Mouse (Mus musculus) adrenal gland, adult 8-10 months (tissue): Measurements from ENCODE around the gene Stum. TPM values are rescaled to one million over a fixed set of nuclear protein-coding genes. Genes with fewer than 3 reads are reported as not detected.
"Not testable (repeated sequence)": the region's sequence is repeated elsewhere in the genome, so short reads cannot be mapped to it uniquely, and the experiment has no call there.

Source experiments
- DNase-seq: peaks from one replicate; pipeline ENCODE4 v3.0.0; 2022
- total RNA-seq, 4 experiments: library from RNA; stranded (reverse); gene quantifications; 2 replicates each; pipeline ENCODE4 v1.2.4; 2022

Stum gene
- total RNA-seq: under 1 TPM; 0.30 to 0.80 (median 0.60) TPM

- peak; percentile 56 for DNase-seq
Observed at GRCm38 (mm10) chr1:180483399-180484291, at the start of gene Stum. Gene Stum, minus strand, starts transcription at chr1:180483504.

GRCm38 (mm10) chr1:180532671-180533070 is 49.4 kb upstream of the Stum start:
- DNase-seq: no peak

GRCm38 (mm10) chr1:180530457-180531263 is 47.4 kb upstream of the Stum start:
- no peak for DNase-seq

GRCm38 (mm10) chr1:180529847-180530246 is 46.5 kb upstream of the Stum start:
- no peak for DNase-seq

- DNase-seq: no peak
Observed at GRCm38 (mm10) chr1:180525301-180525700, 42.0 kb upstream of the Stum start.

GRCm38 (mm10) chr1:180523320-180523719 is 40.0 kb upstream of the Stum start:
- DNase-seq: no peak

GRCm38 (mm10) chr1:180520190-180520589 is 36.9 kb upstream of the Stum start:
- DNase-seq: no peak

- DNase-seq: no peak
Observed at GRCm38 (mm10) chr1:180519520-180519919, 36.2 kb upstream of the Stum start.

GRCm38 (mm10) chr1:180518899-180519298 is 35.6 kb upstream of the Stum start:
- DNase-seq: not testable (repeated sequence)

- DNase-seq: no peak
Observed at GRCm38 (mm10) chr1:180518412-180518811, 35.1 kb upstream of the Stum start.

- no peak for DNase-seq
Observed at GRCm38 (mm10) chr1:180517390-180518054, 34.2 kb upstream of the Stum start.

- DNase-seq: no peak
Observed at GRCm38 (mm10) chr1:180514077-180514476, 30.8 kb upstream of the Stum start.

- DNase-seq: no peak
Observed at GRCm38 (mm10) chr1:180510879-180511278, 27.6 kb upstream of the Stum start.

GRCm38 (mm10) chr1:180510442-180510841 is 27.1 kb upstream of the Stum start:
- DNase-seq: no peak

GRCm38 (mm10) chr1:180508662-180509061 is 25.4 kb upstream of the Stum start:
- DNase-seq: no peak

- DNase-seq: peak; percentile 62
Observed at GRCm38 (mm10) chr1:180507291-180507791, 24.0 kb upstream of the Stum start.

GRCm38 (mm10) chr1:180506341-180506740 is 23.0 kb upstream of the Stum start:
- DNase-seq: no peak

GRCm38 (mm10) chr1:180504899-180505298 is 21.6 kb upstream of the Stum start:
- no peak for DNase-seq

GRCm38 (mm10) chr1:180503484-180503883 is 20.2 kb upstream of the Stum start:
- no peak for DNase-seq

- no peak for DNase-seq
Observed at GRCm38 (mm10) chr1:180502566-180502965, 19.3 kb upstream of the Stum start.

- no peak for DNase-seq
Observed at GRCm38 (mm10) chr1:180500641-180501040, 17.3 kb upstream of the Stum start.

- no peak for DNase-seq
Observed at GRCm38 (mm10) chr1:180500218-180500617, 16.9 kb upstream of the Stum start.

GRCm38 (mm10) chr1:180499766-180500165 is 16.5 kb upstream of the Stum start:
- no peak for DNase-seq
